Mouse (Mus musculus) lung, postnatal 0 days (tissue): ENCODE data around the gene Spink8. TPM values are rescaled to one million over a fixed set of nuclear protein-coding genes. Genes with fewer than 3 reads are reported as not detected.
"Not testable (repeated sequence)": the region's sequence is repeated elsewhere in the genome, so short reads cannot be mapped to it uniquely, and the experiment has no call there.

ENCODE experiments used
- ATAC-seq: fragments of 200-750 bp; cut with Nextera tagmentation; 2 replicates; pipeline ENCODE4 v1.8.0; 2017; ENCODE audit warnings: moderate library complexity
- DNase-seq: peaks from one replicate; pipeline ENCODE4 v3.0.0-alpha.2; 2016; ENCODE audit warnings: low spot score
- H3K27ac ChIP-seq: fragments of 300-500 bp; sonication (generic); 2 replicates; pipeline ENCODE4 v1.5.1; 2014; ENCODE audit warnings: antibody characterized with exemption, mild to moderate bottlenecking, low read length, mixed read lengths
- H3K27me3 ChIP-seq: fragments of 300-500 bp; sonication (generic); replicated peaks from 2 replicates; pipeline ENCODE4 v1.6.1; 2014; ENCODE audit warnings: low read length, mixed read lengths; ENCODE audit not compliant: insufficient read depth
- H3K36me3 ChIP-seq: fragments of 300-500 bp; sonication (generic); 2 replicates; pipeline ENCODE4 v1.6.1; 2014; ENCODE audit warnings: low read length, mixed read lengths; ENCODE audit not compliant: insufficient read depth
- H3K4me1 ChIP-seq: fragments of 300-500 bp; sonication (generic); 2 replicates; pipeline ENCODE4 v1.6.1; 2014; ENCODE audit warnings: antibody characterized with exemption, low read depth, low read length, mixed read lengths; ENCODE audit not compliant: insufficient read depth
- H3K4me2 ChIP-seq: fragments of 300-500 bp; sonication (generic); replicated peaks from 2 replicates; pipeline ENCODE4 v1.6.1; 2014; ENCODE audit warnings: low read depth, mild to moderate bottlenecking, low read length, moderate library complexity, mixed read lengths
- H3K4me3 ChIP-seq: fragments of 300-500 bp; sonication (generic); 2 replicates; pipeline ENCODE4 v1.5.1; 2014; ENCODE audit warnings: low read depth, low read length
- H3K9ac ChIP-seq: fragments of 300-500 bp; sonication (generic); replicated peaks from 2 replicates; pipeline ENCODE4 v1.6.1; 2014; ENCODE audit warnings: low read depth, mild to moderate bottlenecking
- H3K9me3 ChIP-seq: fragments of 300-500 bp; sonication (generic); 2 replicates; pipeline ENCODE4 v1.6.1; 2016; ENCODE audit warnings: low read length, mixed read lengths
- CTCF ChIP-seq: IDR thresholded peaks from 2 replicates; pipeline ENCODE4 v1.5.1; 2016; ENCODE audit warnings: antibody characterized with exemption, mild to moderate bottlenecking
- EP300 ChIP-seq: IDR thresholded peaks from 2 replicates; pipeline ENCODE4 v1.6.1; 2016; ENCODE audit warnings: antibody characterized with exemption, mild to moderate bottlenecking, control low read depth
- WGBS: fragments of 180-500 bp; shearing (Covaris S2); extraction: QIAGEN DNeasy Blood & Tissue Kit; methylation state at CpG from one replicate; pipeline ENCODE4 v1.1.7; 2014; 5-methylcytosine and 5-hydroxymethylcytosine counted together
- polyA plus RNA-seq: library from polyadenylated mRNA; unstranded; fragments of >200 nt; fragmentation: Nextera tagmentation; extraction: Ambion mirVana; gene quantifications from 2 replicates; pipeline ENCODE4 v1.2.1, GENCODE M21; 2015

Gene Spink8
- polyA plus RNA-seq, result not detected in 2 replicates

GRCm38 (mm10) chr9:109811980-109812379 lies at the start of gene Spink8:
Gene Spink8, plus strand, starts transcription at chr9:109812280.
- Histone ChIP-seq H3K27ac (no peak within 1 kb of the TSS), H3K9ac (no peak within 1 kb of the TSS), H3K4me2 (no peak within 1 kb of the TSS), H3K36me3 (no peaks in the 10 kb centered on the region), H3K9me3 (no peaks in the 10 kb centered on the region), H3K4me1 (no peaks in the 10 kb centered on the region), H3K27me3 (no peaks in the 10 kb centered on the region), H3K4me3 (no peak within 1 kb of the TSS)
- WGBS, result 74% methylated on average over 1 of the region's 1 CpGs
- no peak for DNase-seq
- no peak for ATAC-seq
- TF ChIP-seq CTCF (no peak), EP300 (no peak)

- WGBS, result 62% methylated on average over 1 of the region's 1 CpGs
- H3K9ac ChIP-seq, ATAC-seq, H3K4me1 ChIP-seq, H3K36me3 ChIP-seq, H3K27me3 ChIP-seq, H3K9me3 ChIP-seq, H3K4me3 ChIP-seq, DNase-seq, H3K27ac ChIP-seq, H3K4me2 ChIP-seq: not testable (repeated sequence)
Measured at GRCm38 (mm10) chr9:109766841-109767240, 45.2 kb upstream of the Spink8 start.

- not testable (repeated sequence) for H3K4me1 ChIP-seq, H3K4me2 ChIP-seq, H3K9ac ChIP-seq, DNase-seq, H3K27me3 ChIP-seq, H3K36me3 ChIP-seq, H3K4me3 ChIP-seq, ATAC-seq, H3K27ac ChIP-seq, H3K9me3 ChIP-seq
- WGBS, result 76% methylated on average over 4 of the region's 4 CpGs
Measured at GRCm38 (mm10) chr9:109790570-109790969, 21.5 kb upstream of the Spink8 start, which contains the start of gene Fbxw27. Gene Fbxw27, minus strand, starts transcription at chr9:109790670.

- Histone ChIP-seq H3K36me3 (no peaks in the 10 kb centered on the region), H3K4me2 (no peak overlapping the region), H3K9me3 (no peaks in the 10 kb centered on the region), H3K9ac (no peak overlapping the region), H3K4me1 (no peaks in the 10 kb centered on the region), H3K27me3 (no peaks in the 10 kb centered on the region), H3K27ac (no peak overlapping the region), H3K4me3 (no peak overlapping the region)
- ATAC-seq (no peak), DNase-seq (no peak)
- no peak for TF ChIP-seq CTCF
- TF ChIP-seq EP300, result no peak
- WGBS, result 75% methylated on average over 2 of the region's 2 CpGs
Measured at GRCm38 (mm10) chr9:109795221-109795620, 16.9 kb upstream of the Spink8 start.

- Histone ChIP-seq H3K27me3 (no peaks in the 10 kb centered on the region), H3K4me2 (no peak overlapping the region), H3K9me3 (no peaks in the 10 kb centered on the region), H3K27ac (no peak overlapping the region), H3K36me3 (no peaks in the 10 kb centered on the region), H3K4me1 (no peaks in the 10 kb centered on the region), H3K4me3 (no peak overlapping the region), H3K9ac (no peak overlapping the region)
- 69% methylated on average over 2 of the region's 2 CpGs for WGBS
- no peak for ATAC-seq
- DNase-seq, result no peak
- TF ChIP-seq EP300 (no peak), CTCF (no peak)
Measured at GRCm38 (mm10) chr9:109795811-109796210, 16.3 kb upstream of the Spink8 start.

GRCm38 (mm10) chr9:109798051-109798450 lies 14.0 kb upstream of the Spink8 start:
- Histone ChIP-seq H3K27ac (no peak overlapping the region), H3K4me3 (no peak overlapping the region), H3K27me3 (no peaks in the 10 kb centered on the region), H3K36me3 (no peaks in the 10 kb centered on the region), H3K4me2 (no peak overlapping the region), H3K9ac (no peak overlapping the region), H3K9me3 (no peaks in the 10 kb centered on the region), H3K4me1 (no peaks in the 10 kb centered on the region)
- ATAC-seq (no peak), DNase-seq (peak; percentile 6)
- WGBS, result 79% methylated on average over 1 of the region's 1 CpGs
- TF ChIP-seq EP300 (no peak), CTCF (peak; percentile 63)

- not testable (repeated sequence) for H3K9me3 ChIP-seq, H3K4me3 ChIP-seq, H3K36me3 ChIP-seq, H3K27ac ChIP-seq, H3K4me2 ChIP-seq, ATAC-seq, H3K4me1 ChIP-seq, H3K9ac ChIP-seq, H3K27me3 ChIP-seq, DNase-seq
- WGBS, result 72% methylated on average over 2 of the region's 2 CpGs
Measured at GRCm38 (mm10) chr9:109805596-109805995, 6.5 kb upstream of the Spink8 start.
